Mouse (Mus musculus) liver, embryonic 14.5 days (tissue): ENCODE data around the gene Rnf135. TPM values are rescaled to one million over a fixed set of nuclear protein-coding genes. Genes with fewer than 3 reads are reported as not detected.
"Not testable (repeated sequence)": the region's sequence is repeated elsewhere in the genome, so short reads cannot be mapped to it uniquely, and the experiment has no call there.

Experiments
- ATAC-seq: fragments of 200-750 bp; cut with Nextera tagmentation; 2 replicates; pipeline ENCODE4 v1.8.0; 2017; ENCODE audit warnings: moderate number of reproducible peaks, mild to moderate bottlenecking, moderate library complexity; ENCODE audit not compliant: insufficient read depth
- DNase-seq, 3 experiments: peaks; one replicate each; pipeline ENCODE4 v3.0.0-alpha.2; 2012 to 2013; ENCODE audit warnings: low read depth in 3 of 3, low spot score in 3 of 3
- H3K27ac ChIP-seq: fragments of 300-500 bp; sonication (generic); 2 replicates; pipeline ENCODE4 v1.5.1; 2014; ENCODE audit warnings: moderate library complexity, mild to moderate bottlenecking, control low read depth, inconsistent platforms
- H3K27me3 ChIP-seq: fragments of 300-500 bp; sonication (generic); 2 replicates; pipeline ENCODE4 v1.6.1; 2014; ENCODE audit warnings: mild to moderate bottlenecking, low read length, moderate library complexity; ENCODE audit not compliant: control insufficient read depth, insufficient read depth
- H3K36me3 ChIP-seq: fragments of 300-500 bp; sonication (generic); replicated peaks from 2 replicates; pipeline ENCODE4 v1.6.1; 2014; ENCODE audit warnings: low read depth; ENCODE audit not compliant: control insufficient read depth, insufficient read depth
- H3K4me1 ChIP-seq, 2 experiments: fragments of 200-500 bp in 1 of 2; fragments of 300-500 bp in 1 of 2; sonication (generic) in 1 of 2; replicated peaks; 2 replicates each; pipeline ENCODE4 v1.6.1; 2012 to 2014; ENCODE audit warnings: antibody characterized with exemption in 1 of 2, inconsistent platforms in 1 of 2, low read length in 1 of 2; ENCODE audit not compliant: control insufficient read depth in 2 of 2, insufficient read depth in 2 of 2
- H3K4me2 ChIP-seq: fragments of 300-500 bp; sonication (generic); 2 replicates; pipeline ENCODE4 v1.6.1; 2014; ENCODE audit warnings: low read depth, mild to moderate bottlenecking, control low read depth, moderate library complexity
- H3K4me3 ChIP-seq, 2 experiments: fragments of 200-500 bp in 1 of 2; fragments of 300-500 bp in 1 of 2; sonication (generic) in 1 of 2; 2 replicates each; pipeline ENCODE4 v1.5.1; 2012 to 2014; ENCODE audit warnings: low read depth in 2 of 2, low read length in 2 of 2, mild to moderate bottlenecking in 2 of 2, control low read depth in 1 of 2, inconsistent platforms in 1 of 2, moderate library complexity in 1 of 2; ENCODE audit not compliant: insufficient read depth in 1 of 2
- H3K9ac ChIP-seq: fragments of 300-500 bp; sonication (generic); replicated peaks from 2 replicates; pipeline ENCODE4 v1.6.1; 2014; ENCODE audit warnings: mild to moderate bottlenecking, control low read depth, moderate library complexity
- H3K9me3 ChIP-seq: fragments of 300-500 bp; sonication (generic); 2 replicates; pipeline ENCODE4 v1.6.1; 2016; ENCODE audit warnings: low read length, mixed read lengths; ENCODE audit not compliant: control insufficient read depth
- CTCF ChIP-seq: IDR thresholded peaks from 2 replicates; pipeline ENCODE4 v1.5.1; 2016; ENCODE audit warnings: antibody characterized with exemption, low read depth, control low read depth
- EP300 ChIP-seq: IDR thresholded peaks from 2 replicates; pipeline ENCODE4 v1.6.1; 2016; ENCODE audit warnings: antibody characterized with exemption, low read depth
- WGBS: fragments of 180-500 bp; shearing (Covaris S2); extraction: QIAGEN DNeasy Blood & Tissue Kit; methylation state at CpG from one replicate; pipeline ENCODE4 v1.1.7; 2014; ENCODE audit not compliant: insufficient replicate concordance; 5-methylcytosine and 5-hydroxymethylcytosine counted together
- polyA plus RNA-seq, 2 experiments: library from polyadenylated mRNA; depleted of rRNA in 1 of 2; stranded (reverse) in 1 of 2; unstranded in 1 of 2; fragments of >200 nt; fragmentation: Nextera tagmentation in 1 of 2; extraction: Ambion mirVana in 1 of 2; gene quantifications; 2 replicates each; pipeline versions ENCODE4 v1.2.1 to v1.2.3; 2012 to 2014

Rnf135 gene
- polyA plus RNA-seq, 2 experiments: 2.2 to 2.5 TPM

GRCm38 (mm10) chr11:80210321-80210720, 26.7 kb downstream of the Rnf135 start:
- no peak for TF ChIP-seq EP300
- no peak for TF ChIP-seq CTCF
- ATAC-seq (no peak), DNase-seq (no peak)
- H3K27ac ChIP-seq: no peak overlapping the region
- peaks cover 3 to 8% of the 10 kb centered on the region in 2 experiments for H3K4me1 ChIP-seq
- 15% methylated on average over 6 of the region's 6 CpGs for WGBS
- H3K36me3 ChIP-seq: no peaks in the 10 kb centered on the region
- H3K9ac ChIP-seq: peak overlapping the region; percentile 94
- H3K27me3 ChIP-seq: no peaks in the 10 kb centered on the region
- H3K4me3 ChIP-seq: peak overlapping the region; percentile 44 to 97; a peak in 3 of 4 replicates
- H3K9me3 ChIP-seq: no peaks in the 10 kb centered on the region
- peak overlapping the region; percentile 89 for H3K4me2 ChIP-seq

GRCm38 (mm10) chr11:80212282-80212681, 28.6 kb downstream of the Rnf135 start:
- Histone ChIP-seq H3K4me2 (no peak overlapping the region), H3K36me3 (no peaks in the 10 kb centered on the region), H3K27me3 (no peaks in the 10 kb centered on the region), H3K4me3 (no peak overlapping the region), H3K27ac (no peak overlapping the region), H3K9ac (no peak overlapping the region), H3K9me3 (no peaks in the 10 kb centered on the region), H3K4me1 (peaks cover 3 to 8% of the 10 kb centered on the region in 2 experiments)
- ATAC-seq (no peak), DNase-seq (no peak)
- 81% methylated on average over 2 of the region's 2 CpGs for WGBS
- TF ChIP-seq EP300 (no peak), CTCF (no peak)

DNA sequence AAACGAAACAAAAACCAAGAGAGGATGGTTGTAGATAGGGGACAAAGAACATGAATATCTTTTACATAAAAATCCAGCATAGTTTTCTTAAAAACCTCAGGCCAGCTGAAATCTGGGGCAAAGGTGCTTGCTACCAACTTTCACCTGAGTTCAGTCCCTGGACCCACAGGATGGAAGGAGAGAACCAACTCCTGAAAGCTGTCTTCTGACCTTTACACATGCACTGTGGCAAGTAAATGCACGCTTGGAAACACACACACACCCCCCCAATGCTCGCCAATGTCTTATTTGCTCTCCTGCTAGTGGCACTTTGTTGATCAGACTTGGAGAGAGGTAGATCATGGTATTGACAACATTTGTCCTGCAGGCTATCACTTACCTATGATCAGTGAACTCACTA, 31.6 kb downstream of the Rnf135 start:
- Histone ChIP-seq H3K9ac (no peak overlapping the region), H3K4me2 (no peak overlapping the region), H3K9me3 (no peaks in the 10 kb centered on the region), H3K4me1 (peaks cover 2 to 4% of the 10 kb centered on the region in 2 experiments), H3K27me3 (no peaks in the 10 kb centered on the region), H3K27ac (no peak overlapping the region), H3K4me3 (no peak overlapping the region), H3K36me3 (no peaks in the 10 kb centered on the region)
- TF ChIP-seq CTCF (no peak), EP300 (no peak)
- WGBS: 57% methylated on average over 3 of the region's 3 CpGs
- no peak for ATAC-seq
- no peak for DNase-seq

GRCm38 (mm10) chr11:80218657-80219293, 35.1 kb downstream of the Rnf135 start:
- H3K9ac ChIP-seq: no peak overlapping the region
- H3K36me3 ChIP-seq: no peaks in the 10 kb centered on the region
- no peaks in the 10 kb centered on the region for H3K9me3 ChIP-seq
- TF ChIP-seq CTCF (no peak), EP300 (no peak)
- no peaks in the 10 kb centered on the region for H3K27me3 ChIP-seq
- H3K4me2 ChIP-seq: no peak overlapping the region
- 76% methylated on average over 11 of the region's 11 CpGs for WGBS
- DNase-seq (no peak), ATAC-seq (no peak)
- H3K27ac ChIP-seq: no peak overlapping the region
- no peaks in the 10 kb centered on the region; a peak in 1 of 4 replicates for H3K4me1 ChIP-seq
- H3K4me3 ChIP-seq: no peak overlapping the region

DNA sequence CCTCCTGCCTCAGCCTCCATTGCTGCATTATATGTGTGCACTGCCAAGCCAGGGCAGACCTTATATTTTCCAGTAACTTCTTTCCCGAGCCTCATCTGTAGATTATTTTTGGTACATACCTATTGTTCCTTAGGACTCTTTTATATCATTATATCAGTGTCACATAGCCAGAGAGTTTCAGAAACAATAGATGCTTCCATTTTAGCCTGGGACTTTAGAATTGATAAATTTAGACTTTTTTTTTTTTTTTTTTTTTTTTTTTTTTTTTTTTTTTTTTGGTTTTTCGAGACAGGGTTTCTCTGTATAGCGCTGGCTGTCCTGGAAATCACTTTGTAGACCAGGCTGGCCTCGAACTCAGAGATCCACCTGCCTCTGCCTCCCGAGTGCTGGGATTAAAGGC, 46.4 kb downstream of the Rnf135 start:
- H3K9ac ChIP-seq, H3K4me2 ChIP-seq, H3K9me3 ChIP-seq, H3K27ac ChIP-seq, H3K4me3 ChIP-seq, H3K4me1 ChIP-seq, ATAC-seq, H3K27me3 ChIP-seq, H3K36me3 ChIP-seq, DNase-seq: not testable (repeated sequence)
- WGBS: 73% methylated on average over 3 of the region's 5 CpGs
